Mouse (Mus musculus) frontal cortex, postnatal 36 days (tissue): ENCODE measurements around the gene BC004004.
A peak's percentile ranks its signal among the peaks of the same experiment; 100 is the strongest.
"Not testable (repeated sequence)": the region's sequence is repeated elsewhere in the genome, so short reads cannot be mapped to it uniquely, and the experiment has no call there.

Source experiments
- DNase-seq, 2 experiments: peaks; one replicate each; pipeline ENCODE4 v3.0.0; 2022; ENCODE audit warnings: low spot score in 2 of 2

Gene BC004004

GRCm38 (mm10) chr17:29268682-29269348 is at the start of gene BC004004:
Gene BC004004, plus strand, starts transcription at chr17:29268788.
- DNase-seq, result peak; percentile 93 to 97

GRCm38 (mm10) chr17:29220631-29221030 is 48.0 kb upstream of the BC004004 start:
- no peak for DNase-seq

DNA sequence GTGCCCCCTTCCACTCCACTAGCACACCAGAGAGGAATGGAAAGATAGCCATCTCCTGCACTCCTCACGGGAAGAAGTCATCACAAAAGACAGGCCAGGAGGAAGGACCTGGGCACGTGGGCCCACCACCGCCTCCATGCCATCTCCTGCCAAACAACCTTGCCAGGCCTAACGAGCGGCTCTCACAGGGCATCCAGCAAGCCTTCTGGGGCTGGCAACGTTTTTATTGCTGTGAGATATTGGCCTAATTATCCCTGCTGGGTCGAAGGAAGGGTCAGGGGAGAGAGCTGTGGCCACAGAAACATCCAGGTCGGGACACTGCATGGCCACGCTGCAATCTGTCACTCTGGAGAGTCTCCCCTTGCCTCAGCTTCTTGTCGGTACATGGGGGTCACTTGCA is 37.5 kb upstream of the BC004004 start:
- DNase-seq, result no peak

DNA sequence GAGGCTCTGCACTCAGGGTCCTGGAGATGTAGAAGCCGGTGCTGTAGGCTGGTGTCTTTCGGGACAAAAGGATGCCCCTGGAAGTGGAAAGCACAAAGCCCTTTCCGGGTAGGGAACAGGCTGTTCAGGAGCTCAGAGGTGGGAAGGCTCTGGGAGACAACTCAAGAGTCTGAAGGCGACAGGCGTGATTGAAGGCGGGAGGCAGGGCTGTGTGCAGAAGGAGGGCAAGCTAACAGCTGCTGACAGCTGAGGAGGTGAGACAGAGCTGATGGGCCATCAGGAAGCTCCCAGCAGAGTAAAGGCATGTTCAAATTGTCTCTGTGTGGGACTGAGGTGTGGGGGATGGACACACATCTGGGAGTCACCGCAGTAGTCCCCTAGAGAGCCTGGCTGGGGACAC is 32.5 kb upstream of the BC004004 start:
- peak in 1 of 2 experiments; percentile 30 for DNase-seq

DNA sequence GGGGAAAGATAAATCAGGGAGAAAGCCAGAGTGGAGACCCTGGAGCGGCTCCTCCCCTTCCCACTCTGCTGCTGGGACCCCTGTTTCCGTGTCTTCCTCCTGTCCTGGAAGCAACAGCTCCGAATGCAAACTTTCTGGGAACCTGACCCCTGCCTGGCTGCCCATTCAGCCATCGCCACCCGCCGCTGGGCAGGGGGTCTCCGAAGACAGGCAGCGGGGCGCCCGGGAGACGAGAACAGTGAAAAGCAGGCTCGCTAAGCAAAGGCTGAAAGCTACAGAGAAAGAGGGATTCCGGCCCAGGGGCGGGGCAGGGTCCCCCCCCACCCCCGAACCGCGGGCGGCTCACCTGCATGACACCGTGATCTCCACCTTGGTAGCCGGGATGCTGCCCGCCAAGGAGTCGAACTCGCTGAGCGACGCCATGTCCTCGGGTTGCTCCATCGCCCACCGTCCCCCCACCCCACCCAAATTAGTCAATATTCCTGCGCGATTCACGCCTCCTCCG is 31.3 kb upstream of the BC004004 start:
- DNase-seq, result no peak

- DNase-seq, result peak in 1 of 2 experiments; percentile 53
These were observed 30.7 kb upstream of the BC004004 start, which contains the start of gene Cpne5 for GRCm38 (mm10) chr17:29237772-29238420. Gene Cpne5, minus strand, starts transcription at chr17:29238167.

DNA sequence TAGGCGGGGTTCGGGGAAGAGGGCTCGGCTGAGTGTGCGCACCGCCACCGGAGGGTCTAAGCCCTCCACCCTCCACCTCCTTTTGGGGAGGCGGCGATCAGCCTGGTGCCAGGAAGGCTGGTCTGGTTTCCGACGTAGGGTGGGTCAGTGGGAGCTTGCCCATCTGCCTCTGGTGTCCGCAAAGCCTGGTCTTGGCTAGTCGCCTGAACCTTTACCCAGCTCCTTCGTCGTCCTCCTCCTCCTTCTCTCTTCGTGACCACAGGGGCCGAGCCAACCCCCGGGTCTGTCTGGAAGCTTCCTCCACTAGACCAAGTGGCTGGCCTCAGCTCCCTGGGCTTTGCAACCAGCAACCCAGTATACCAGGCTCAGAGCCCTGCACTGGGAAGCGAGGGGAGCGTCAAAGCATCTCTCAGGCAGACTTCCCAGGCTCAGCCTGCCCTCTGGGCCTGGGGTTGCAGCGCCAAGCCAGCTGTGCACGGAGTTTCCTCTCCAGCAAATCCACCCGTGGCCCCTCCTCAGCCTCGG is 30.1 kb upstream of the BC004004 start:
- peak in 1 of 2 experiments; percentile 38 for DNase-seq

- DNase-seq, result no peak
These were observed 23.7 kb upstream of the BC004004 start for GRCm38 (mm10) chr17:29244912-29245311.

DNA sequence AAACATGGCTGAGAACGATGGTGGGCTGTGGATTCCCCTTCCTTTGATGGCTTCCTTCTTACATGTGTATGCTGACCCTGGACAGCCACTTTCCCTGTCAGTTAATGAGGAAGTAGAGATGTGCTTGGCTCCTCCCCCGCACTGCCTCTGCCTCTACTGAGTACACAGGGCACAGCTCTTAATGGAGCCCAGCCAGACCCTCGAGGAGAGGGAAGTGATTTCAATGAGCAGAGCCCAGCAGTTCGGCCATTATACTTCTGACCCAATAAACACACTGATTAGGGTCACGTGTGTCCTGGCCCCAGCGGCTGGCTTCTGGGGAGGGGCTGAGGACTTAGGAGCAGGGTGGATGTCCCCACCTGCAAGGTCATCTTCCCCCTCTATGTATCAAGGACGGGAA is 22.9 kb upstream of the BC004004 start:
- no peak for DNase-seq

DNA sequence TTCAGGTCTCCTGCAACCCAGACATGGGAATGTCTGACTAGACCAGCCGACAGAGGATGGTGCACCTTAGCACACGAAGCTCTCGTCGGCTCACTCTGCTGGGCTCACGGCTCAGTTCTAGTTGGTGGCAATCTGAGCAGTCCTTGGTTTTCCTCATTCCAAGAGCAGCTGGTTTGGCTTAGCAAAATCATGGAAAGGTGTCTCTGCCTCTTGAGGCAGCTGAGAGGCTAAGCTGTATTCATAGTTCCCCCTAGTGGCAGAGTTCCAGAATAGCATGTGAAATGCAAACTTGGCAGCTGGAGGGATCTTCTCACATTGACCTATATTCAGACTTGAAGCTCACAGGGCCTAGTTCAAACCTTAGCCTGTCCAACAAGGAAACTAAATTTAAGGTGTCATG is 22.0 kb upstream of the BC004004 start:
- peak; percentile 44 to 60 for DNase-seq

- peak; percentile 54 to 55 for DNase-seq
These were observed 20.7 kb upstream of the BC004004 start for GRCm38 (mm10) chr17:29247881-29248280.

- no peak for DNase-seq
These were observed 19.1 kb upstream of the BC004004 start for GRCm38 (mm10) chr17:29249512-29249911.

- peak in 1 of 2 experiments; percentile 35 for DNase-seq
These were observed 17.6 kb upstream of the BC004004 start for GRCm38 (mm10) chr17:29251006-29251405.

- DNase-seq, result no peak
These were observed 16.8 kb upstream of the BC004004 start for GRCm38 (mm10) chr17:29251608-29252390.

GRCm38 (mm10) chr17:29253236-29253635 is 15.4 kb upstream of the BC004004 start:
- DNase-seq, result no peak

DNA sequence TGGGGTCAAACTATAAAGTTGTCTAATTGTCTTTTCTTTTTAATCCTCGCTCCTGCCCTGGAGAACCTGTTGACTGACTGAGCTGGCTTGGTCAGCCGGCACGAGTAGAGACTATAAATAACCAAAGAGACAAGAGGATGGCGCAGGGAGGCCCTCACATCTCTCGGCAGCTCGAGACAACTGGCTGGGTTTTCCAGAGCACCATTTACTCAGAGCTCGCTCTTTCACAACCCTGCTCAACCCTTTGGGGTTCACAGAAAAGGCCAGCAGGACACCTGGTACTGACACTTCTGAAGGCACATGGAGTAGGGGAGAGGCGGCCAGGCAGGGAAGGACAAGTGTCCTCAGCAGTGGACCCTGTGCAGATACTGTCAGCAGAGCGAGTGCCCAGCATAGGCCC is 14.9 kb upstream of the BC004004 start:
- DNase-seq, result no peak

DNA sequence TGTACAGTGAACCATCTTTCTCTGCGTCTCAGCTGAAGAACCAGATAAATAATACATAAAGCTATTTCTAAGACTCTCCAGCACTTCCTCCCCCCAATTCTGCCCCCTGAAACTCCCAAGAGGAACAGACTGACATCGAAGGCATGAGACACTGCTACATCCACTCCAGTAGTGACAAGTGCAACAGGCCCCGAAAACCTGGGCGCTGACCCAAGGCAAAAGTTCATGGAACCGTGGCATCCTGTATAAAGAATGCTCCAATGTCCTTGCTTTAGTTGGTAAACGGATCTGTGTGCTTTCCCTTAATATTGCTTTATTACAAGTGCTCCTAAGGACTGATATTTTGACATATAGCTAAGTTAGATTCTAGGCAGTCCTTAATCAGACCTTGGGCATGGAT is 13.8 kb upstream of the BC004004 start:
- DNase-seq, result not testable (repeated sequence)

DNA sequence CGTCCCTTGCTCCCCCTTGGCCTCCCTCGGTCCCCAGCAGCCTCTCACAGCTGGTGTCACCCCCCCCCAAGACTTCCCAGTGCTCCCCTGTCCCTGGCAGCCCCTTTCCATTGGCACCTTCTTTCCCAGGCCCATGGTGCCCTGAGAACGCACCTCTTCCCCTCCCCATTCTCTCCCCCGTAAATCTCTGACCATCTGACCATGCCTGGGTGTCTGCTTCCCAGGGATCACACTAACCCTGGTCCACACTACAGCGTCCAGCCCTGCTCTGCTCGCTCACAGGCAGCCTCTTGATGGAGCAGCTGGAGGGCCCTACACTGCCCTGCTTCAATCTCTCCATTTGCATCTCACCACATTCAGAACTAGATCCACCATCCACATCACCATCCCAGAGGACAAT is 12.1 kb upstream of the BC004004 start:
- DNase-seq, result no peak

DNA sequence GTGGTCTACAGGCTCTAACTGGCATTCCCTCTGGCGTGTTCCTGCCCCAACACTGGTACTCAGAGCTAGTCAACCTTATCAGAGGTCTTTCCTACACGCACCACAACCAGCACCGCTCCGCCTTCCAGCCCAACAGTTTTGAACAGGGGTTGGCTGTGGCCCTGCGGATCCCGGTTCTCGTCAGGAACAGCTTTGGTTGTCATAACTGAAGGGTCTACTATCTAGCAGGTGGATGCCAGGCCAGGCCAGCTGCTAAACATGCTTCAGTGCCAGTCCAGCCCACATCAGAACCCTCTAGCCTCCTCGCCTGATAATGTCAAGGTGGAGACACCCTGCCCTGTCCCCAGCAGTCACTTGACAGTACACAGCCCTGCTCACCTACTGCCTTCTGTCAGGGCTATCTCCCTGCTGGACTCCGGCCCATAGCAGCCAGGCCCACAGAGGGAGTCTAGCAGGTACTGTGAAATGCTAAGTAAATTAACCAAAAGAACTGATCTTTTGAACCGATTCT is 11.5 kb upstream of the BC004004 start:
- DNase-seq, result no peak

GRCm38 (mm10) chr17:29258025-29258558 is 10.5 kb upstream of the BC004004 start:
- DNase-seq, result no peak

DNA sequence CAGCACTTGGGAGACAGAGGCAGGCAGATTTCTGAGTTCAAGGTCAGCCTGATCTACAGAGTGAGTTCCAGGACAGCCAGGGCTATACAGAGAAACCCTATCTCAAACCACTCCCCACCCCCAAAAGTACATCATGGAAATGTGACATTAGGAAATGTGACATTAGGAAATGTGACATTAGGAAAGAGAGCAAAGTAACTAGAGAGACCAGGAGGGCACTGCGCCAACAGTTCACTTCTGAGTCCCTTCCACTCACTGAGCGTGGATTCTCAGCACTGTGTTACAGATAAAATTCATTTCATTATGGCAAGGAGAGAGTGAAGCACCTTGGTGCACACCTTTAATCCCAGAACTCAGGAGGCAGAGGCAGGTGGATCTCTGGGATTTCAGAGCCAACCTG is 9.7 kb upstream of the BC004004 start:
- no peak for DNase-seq

DNA sequence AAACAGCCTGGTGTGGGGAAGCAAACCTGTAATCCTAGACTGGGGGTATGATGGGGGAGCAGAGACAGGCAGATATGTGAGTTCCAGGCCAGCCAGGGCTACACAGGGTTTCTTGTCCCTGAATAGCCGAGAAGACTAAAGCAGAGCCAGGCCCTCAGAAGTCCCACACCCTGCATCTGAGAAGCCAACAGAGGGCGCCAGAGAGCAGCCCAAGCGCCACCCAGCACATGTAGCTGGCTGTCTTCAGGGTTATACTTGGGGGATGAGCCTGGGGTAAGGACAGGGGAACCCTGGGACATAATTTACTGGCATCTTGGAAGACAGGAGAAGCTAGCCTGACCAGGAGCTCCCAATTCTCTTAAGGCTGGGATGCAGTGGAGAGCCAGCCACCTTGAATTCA is 9.1 kb upstream of the BC004004 start:
- DNase-seq, result peak; percentile 72 to 74
